Mouse (Mus musculus) urinary bladder, postnatal 4 days (tissue): ENCODE measurements around the gene Cyp2f2.

ENCODE experiments used
- DNase-seq, 2 experiments: peaks; one replicate each; pipeline ENCODE4 v3.0.0; 2021 to 2022; ENCODE audit warnings: low spot score in 2 of 2

Gene Cyp2f2

DNA sequence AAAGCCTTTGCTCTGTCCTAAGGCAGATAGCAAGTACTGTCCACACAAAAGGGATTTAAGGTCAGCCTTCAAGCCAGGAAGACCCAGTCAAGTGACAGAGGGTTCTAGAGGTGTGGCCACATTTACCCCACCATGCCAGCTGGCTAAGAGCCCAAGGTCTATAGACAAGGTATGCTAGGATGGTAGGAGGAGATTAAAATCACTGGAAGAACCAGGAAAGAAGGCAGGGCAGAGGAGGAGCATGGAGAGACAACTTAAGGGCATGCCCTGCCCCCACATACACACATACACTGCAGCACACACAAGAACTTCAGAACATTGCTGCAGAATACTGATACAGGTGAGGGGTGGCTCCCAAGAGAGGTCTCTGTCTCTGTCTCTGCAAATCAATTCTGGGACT is at the start of gene Cyp2f2:
TSS of gene Cyp2f2 (plus strand) at position 234 of the 400 bp plus-strand sequence.
- no peak for DNase-seq

DNA sequence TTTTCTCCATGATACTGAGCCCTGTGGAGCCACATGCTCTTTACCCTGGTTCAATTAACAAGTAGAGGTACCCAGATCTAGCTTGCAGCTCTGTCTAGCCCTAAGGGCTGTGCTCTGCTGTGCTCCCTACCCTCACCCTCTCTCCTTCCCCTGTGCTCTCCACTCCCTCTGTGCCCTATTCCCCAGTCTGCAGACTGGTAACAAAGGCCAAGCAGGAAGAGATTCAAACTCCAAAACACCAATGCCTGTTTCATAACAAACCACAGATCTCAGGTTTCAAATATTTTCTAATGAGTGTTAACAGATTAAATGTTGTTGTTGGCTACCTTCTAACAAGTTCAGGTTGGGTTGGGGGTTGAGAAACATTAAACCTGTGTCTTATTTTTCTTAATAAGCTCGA is 41.1 kb upstream of the Cyp2f2 start:
- DNase-seq = no peak

DNA sequence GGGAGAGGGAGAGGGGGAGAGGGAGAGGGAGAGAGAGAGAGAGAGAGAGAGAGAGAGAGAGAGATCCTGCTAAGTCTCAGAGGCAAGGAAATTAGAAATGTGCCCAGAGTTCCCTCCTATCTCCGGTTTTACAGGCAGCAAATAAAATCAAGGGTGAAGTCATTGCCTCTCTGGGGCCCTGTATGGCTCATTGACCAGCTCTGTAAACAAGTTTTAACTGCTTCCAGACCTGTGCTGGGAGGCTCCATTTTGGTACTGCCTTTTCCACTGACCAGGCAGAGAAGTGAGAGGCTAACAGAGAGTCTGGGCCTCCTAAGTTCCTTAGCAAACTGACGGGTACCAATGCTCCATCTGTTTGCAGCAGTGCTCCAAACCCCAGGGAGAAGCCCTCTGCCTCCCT is 38.1 kb upstream of the Cyp2f2 start:
- no peak for DNase-seq

DNA sequence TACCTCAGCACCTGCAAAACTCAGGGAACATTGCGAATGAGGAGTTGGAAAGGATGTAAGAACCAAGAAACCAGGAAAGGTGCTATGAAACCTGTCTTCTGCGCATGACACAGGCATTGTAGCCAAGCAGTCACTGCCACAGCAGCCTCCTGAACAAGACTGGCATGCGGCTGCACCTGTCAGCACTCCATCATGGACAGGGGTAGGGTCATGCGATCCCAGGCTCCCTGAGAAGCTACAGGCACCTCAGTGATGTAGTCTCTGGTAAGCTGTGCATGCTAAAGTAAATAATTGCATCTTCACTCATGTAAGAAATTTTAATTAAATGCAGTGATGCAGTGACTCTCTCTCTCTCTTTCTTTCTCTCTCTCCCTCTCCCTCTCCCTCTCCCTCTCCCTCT is 28.7 kb upstream of the Cyp2f2 start:
- no peak for DNase-seq

DNA sequence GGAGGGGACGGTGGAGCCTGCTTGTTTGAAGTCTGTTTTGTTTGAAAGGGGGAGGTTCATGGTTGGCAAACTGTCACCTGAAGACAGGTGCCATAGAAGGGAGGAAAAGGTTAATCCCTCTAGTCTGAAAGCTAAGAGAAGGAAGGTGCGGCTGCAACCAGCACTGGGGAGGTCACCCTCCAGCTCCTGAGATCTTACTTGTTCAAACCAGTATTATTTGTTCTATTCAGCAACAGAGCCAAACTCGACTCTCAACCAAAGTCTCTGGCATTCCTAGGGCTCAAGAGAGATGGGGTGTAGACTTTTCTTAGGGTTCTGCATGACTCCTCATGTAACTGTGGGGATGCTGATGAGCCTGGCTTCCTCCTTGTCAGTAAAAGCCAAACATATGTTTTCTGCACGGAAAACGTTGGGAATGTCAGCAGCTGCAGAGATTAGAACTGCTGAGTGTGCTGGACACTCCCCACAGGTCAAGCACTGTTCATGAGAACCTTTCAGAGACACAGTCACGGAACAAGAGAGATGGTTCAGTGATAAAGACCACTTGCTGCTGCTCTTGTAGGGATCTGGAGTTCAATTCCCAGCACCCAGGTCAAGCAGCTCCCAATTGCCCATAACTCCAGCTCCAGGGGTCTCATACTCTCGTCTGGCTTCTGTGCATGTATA is 27.5 kb upstream of the Cyp2f2 start:
- DNase-seq = no peak

DNA sequence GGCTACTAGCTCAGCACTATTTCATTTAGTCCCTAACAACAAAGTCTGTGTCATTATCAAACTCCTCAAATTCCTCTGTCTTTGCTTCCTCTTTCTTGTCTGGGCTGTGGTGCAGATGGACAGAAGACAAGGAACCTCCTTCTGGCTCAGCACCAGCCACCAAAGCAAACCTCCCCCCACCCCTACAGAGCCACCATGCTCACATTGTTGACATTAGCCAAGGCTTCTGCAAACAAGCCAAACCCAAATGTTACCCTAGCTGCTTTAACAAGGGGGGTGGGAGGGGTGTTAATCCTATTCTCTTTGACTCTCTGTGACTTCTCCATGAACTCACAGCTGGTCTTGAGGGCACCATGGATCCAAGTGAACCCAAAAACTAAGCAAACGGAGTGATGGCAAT is 26.8 kb upstream of the Cyp2f2 start:
- no peak for DNase-seq

DNA sequence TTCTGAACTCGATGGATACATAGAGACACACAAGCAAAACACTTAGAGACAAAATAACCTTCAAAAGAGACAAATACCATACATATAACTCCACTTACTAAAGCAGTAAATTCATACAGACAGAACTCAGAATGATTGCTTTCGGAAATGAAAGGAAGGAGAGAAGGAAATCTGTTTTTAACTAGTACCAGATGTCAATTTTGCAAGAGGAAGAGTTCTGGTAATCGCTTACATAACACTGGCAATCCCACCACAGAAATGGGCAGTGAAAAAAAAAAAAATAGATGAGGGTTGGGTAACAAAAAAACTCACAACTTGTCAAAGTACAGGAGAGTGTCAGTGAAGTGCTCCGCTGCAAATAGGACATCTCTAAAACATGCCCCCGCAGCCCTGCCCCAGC is 14.8 kb upstream of the Cyp2f2 start:
- DNase-seq = no peak

DNA sequence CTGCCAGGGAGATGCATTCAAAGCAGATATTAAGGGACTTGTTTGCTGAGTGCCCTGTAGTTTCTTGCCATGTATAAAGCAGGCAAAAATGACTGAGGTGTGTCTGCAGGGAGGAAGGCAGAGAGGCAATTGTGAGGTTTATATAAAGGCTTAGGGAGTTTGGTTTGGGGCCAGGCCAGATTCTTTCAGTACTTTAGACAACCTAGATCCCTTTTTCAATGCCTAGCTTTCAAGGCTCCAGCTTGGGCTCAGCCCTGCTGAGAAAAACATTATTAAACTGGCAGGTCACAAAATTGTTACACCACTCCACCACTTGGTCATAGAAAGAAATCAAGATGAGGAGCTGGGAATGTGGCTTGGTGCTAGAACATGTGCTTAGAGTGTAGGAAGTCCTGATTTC is 9.4 kb upstream of the Cyp2f2 start:
- DNase-seq = no peak

DNA sequence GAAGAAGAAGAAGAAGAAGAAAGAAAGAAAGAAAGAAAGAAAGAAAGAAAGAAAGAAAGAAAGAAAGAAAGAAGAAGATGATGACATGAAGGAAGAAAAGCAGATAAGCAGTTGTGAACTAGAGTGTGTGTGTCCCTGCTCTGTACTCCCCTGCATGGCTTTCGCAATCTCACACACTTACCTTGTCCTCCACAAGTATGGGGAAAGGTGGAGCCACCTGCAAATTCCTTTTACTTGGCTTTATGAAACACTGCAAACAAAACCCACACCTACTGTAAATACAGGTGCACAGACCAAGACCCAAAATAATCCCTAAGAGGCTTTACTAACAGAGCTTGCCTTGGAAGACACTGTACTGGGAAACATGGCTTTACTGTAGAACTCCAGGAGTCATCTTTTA is 8.7 kb upstream of the Cyp2f2 start:
- DNase-seq = no peak

DNA sequence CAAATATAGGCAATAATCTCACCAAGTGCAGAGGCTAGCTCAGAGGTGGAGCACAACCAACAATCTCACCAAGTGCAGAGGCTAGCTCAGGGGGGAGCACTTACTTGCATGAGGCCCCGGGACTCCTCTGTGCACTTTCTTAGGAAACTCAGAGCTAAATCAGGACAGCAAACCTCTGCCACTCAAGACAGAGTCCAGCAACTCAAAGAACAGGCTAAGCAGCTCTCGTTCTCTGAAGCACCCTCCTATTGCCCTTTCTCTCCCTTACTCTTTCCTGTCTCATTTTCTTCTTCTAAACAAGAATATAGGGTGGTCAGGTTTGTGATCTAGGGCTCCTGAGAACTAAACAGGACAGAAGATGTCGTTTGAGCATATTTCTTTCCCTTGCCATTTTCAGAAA is 7.7 kb upstream of the Cyp2f2 start:
- no peak for DNase-seq

DNA sequence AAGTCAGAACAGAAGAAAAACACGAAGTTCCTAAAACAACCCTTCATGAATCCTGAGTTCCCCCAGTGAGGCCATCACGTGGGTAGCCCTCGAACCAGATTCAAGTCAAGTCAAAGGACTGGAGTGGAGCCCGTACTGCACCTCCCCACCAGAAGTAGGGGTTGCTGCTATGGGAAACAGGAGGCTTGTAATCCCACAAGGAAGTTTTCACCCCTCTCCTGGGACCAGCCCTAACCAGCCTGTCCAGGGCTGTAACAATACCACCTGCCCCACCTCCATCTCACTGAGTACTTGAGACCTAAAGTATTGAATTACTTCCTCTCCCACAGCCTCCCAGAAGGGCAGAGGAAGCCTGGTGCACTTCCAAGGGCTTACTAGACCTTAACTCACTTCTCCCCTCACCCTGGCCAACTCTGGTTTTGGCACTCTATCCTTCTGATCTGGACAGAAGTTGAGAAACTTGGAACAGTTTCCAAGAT is 1.6 kb upstream of the Cyp2f2 start:
- no peak for DNase-seq

DNA sequence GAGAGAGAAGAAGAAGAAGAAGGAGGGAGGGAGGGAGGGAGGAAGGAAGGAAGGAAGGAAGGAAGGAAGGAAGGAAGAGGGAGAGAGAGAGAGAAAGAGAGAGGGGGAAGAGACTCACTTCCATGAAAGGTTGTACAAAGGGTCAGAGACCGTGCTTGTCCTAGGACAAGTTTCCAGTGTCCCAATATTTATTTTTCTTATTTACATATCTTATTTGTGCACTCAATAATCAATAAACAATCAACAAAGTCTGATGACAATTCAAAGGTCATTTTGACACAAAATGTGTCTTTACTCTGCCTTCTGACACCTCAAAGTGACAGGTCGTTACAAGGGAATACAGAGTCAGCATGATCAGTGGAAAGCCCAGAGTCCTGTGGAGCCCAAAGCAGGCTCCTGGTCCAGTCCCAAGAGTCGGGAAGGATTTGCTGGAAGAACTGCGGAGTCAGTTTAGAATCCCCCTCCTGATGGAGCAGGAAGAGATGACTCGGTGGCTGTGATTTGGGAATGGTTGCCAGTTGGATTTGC is 4.7 kb downstream of the Cyp2f2 start:
- no peak for DNase-seq

DNA sequence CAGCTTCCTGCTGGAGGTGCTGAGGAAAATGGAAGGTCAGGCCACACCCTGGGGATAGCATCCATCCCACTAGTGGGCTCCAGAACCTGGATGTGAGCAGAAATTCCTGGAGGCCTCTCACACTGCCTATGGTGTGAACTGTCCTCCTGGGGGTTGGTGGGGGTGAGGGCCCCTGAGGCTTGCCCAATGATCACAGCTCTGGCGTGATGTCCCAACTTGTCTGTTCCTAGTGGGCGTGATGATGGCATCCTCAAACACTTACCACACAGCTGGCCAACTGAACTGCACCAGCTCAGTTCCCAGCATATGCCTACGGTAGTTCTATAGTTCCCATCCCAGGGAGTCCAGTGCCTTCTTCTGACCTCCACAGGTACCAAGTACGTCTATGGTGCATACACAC is 5.3 kb downstream of the Cyp2f2 start:
- no peak for DNase-seq

DNA sequence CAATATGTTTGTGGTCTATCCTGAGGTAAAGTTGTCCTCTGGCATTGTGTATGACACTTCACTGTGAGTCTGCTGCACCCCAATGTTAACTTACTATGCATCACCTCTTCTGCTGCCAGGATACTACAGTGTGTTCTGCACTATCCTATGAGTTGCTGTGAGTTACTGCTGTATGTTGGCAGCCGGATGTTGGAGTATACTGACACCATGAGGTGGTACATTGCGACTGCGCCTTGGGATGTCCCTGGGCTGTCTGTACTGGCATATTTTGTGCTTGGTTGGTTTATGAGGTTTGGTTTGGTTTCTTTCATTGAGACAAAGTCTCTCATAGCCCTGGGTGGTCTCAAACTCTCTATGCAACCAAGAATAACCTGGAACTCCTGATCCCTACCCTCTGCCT is 8.5 kb downstream of the Cyp2f2 start:
- no peak for DNase-seq

DNA sequence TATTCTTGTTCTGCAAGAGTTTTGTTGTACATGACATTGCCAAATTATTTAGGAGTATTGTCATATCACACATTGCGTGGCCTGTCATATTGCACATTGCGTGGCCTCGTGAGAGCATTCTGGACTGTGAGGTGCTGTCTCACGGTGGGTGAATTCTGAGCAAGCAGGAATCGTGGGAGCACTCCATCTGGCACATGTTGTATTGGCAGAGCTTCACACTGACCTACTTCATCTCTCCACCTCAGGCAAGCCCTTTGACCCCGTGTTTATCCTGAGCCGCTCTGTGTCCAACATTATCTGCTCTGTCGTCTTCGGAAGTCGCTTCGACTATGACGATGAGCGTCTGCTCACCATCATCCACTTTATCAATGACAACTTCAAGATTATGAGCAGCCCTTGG is 9.2 kb downstream of the Cyp2f2 start:
- no peak for DNase-seq

DNA sequence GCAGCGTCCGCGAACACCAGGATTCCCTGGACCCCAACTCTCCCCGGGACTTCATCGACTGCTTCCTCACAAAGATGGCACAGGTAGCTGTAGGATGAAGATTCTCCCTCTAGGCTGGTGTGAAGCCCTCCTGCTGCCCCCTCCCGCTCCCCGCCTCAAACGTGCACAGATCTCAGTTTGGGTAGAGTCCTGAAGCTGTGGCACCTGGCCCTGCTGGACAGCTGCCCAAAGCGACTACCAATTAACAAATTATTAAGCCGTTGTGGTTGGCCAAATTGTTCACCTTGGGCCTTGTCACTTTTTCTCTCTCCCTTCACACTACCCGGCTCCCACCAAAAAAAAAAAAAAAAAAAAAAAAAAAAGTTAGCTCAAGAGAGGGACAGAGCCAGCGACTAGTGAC is 10.1 kb downstream of the Cyp2f2 start:
- DNase-seq = no peak

DNA sequence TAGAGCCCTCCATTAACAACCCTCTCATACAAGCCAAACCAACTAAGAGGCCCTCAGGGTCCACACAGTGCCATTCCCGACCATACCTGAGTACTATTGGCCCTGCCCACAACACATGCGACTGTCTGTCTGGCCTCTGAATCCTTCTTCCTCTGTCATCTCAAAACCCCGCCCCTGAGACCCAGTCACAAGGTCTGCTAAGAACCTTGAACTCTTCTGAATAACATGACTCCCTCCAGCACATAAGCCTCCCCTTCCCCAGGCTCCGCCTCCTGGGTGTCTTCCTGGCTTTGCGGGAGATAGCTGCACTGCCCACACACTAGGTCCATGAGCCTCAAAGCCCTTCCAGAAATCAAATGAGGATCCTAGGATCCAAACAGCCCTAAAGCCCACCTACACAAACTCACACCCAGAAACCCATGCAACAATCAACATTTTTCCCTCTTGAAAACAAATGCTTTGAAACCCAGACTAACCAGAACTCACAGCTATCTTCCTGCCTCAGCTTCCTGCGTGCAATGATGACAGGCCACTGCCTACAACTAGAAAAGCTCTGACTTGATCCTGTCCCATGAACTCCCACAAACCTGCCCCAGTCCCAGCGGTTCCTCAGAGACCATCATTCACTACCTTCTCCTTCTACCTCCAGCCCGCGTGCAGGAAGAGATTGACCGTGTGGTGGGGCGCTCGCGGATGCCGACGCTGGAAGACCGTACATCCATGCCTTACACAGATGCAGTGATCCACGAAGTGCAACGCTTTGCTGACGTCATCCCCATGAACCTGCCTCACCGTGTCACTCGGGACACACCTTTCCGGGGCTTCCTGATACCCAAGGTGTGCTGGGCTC is 11.0 kb downstream of the Cyp2f2 start:
- DNase-seq = no peak

DNA sequence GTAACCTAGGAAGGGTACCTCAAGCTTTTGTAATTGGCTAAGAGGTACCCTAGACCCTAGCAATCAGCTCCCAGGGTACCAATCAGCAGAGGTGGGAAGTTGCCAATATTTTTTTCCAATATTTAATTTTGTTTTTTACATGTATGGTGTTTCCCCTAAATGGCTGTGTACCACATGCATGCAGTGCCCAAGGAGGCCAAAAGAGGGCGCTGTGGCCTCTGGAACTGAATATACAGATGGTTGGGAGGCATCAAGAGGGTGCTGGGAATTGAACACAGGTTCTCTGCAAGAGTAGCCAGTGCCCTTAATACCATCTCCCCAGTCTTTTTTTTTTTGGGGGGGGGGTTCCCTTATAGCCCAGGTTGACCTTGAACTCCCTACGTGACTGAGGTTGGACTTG is 11.7 kb downstream of the Cyp2f2 start:
- DNase-seq = no peak

DNA sequence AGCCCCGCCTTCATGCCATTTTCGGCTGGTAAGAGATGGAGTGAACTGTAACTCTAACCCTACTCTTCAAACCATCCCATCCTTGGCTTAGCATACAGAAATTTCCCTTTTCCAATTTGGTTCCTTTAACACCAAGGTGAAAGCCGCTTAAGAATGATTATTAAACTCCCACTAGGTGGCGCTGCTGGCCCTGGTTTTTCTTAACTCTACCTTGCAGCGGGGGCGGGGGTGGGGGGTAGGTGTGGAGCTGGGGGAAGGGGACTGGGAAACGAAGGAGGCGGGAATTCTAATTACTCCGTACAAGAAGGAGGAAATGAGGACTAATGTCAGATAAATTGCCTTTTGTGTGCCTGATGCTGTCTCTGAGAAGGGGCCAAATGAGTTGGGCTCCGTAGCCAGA is 12.9 kb downstream of the Cyp2f2 start:
- DNase-seq = no peak

DNA sequence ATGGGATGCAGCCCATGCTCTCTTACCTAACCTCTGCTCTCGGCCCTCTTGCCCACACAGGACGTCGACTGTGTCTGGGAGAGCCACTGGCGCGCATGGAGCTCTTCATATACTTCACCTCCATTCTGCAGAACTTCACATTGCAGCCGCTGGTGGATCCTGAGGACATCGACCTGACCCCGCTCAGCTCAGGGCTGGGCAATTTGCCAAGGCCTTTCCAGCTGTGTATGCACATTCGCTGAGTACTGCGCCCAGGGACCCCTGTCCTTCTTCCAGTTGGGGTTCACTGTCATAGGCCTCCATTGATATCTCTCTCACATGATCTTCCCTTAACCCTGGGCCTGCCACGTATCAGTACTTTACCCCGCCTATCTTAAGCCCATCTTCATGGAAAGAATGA is 13.4 kb downstream of the Cyp2f2 start:
- DNase-seq = no peak

DNA sequence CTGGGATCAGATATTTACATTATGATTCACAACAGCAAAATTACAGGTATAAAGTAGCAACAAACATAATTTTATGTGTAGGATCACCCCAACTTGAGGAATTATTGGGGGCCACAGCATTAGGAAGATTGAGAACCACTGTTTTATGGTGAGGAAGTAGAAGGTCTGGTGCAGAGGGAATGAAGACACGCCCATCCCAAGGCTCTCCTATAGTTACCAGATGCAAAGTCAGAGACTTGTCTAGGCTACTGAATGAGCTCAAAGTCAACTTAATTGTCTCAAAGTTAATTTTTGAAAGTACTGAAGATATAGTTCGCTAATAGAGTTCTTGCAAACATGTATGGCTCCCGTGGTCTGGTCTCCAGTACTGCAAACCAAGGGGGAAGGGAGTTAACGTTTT is 14.0 kb downstream of the Cyp2f2 start:
- DNase-seq = no peak

DNA sequence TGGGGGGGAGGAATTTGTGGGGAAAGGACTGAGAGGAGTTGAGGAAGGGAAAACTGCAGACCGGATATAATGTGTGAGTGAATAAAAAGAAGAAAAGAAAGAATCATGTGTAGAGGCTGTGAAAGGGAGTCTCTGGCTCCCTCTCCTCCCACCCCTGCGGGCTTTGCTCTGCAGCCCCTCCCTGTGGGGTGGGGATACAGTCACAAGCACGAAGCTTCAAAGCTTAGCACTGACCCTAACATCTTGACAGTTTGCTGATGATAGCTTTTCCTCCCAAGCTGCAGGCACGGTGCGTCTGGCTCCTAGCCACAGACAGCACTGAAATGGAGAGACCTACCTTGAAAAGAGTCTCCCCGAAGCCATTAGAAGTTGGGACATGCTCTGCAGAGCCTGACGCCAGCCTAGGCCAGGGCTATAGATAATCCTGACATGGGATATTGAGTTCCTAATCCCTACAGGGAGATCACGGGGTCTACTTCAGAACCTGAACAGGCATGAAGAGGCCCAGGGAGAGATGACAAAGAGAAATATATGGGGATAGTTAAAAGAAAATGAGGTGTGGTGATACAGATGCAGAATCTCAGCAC is 16.8 kb downstream of the Cyp2f2 start:
- DNase-seq = no peak
